Mouse (Mus musculus): ENCODE results near the gene 1700020A23Rik. TPM values are rescaled to one million over a fixed set of nuclear protein-coding genes. Genes with fewer than 3 reads are reported as not detected.

Gene 1700020A23Rik
- total RNA-seq, 1 experiment: not detected

DNA sequence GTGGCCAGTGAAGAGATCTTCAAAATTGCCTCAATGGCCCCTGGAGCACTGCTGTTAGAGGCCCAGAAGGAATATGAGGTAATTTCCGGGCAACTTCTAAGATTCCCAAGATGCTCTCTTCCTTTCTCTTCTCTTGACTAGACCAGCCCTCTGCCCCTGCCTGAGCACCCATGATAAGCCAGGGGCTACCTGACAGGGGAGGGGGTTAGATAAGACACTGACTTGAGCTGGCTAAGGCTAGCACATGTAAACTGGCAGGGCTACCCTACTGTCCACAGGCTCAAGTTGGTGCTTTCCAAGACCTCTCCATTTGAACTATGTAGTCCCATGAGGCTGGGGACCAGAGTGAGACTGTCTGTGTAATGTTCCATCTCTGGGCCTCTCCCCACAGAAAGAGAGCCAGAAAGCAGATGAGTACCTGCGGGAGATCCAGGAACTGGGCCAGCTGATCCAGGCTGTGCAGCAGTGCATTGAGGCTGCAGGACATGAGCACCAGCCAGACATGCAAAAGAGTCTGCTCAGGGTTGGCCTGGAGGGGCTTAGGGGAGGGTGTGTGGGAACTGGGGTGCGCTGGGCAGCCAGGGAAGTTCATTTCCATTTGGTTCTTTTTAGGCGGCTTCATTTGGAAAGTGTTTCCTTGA, 34.9 kb downstream of the 1700020A23Rik start:
- no peaks in the 10 kb centered on the region for H3K4me1 ChIP-seq (ENCODE audit: control insufficient read depth in 2 of 2, insufficient read depth in 2 of 2, low read length in 2 of 2, poor library complexity in 1 of 2)
- in situ Hi-C loops (cut with MboI; ENCODE audit: low sequenced_read_pairs in 2 of 2, unreplicated experiment in 2 of 2): no loop called here
- no peak overlapping the region for H3K27ac ChIP-seq (ENCODE audit: insufficient read depth, low read depth, low read length, poor library complexity, severe bottlenecking)
- no peaks in the 10 kb centered on the region for H3K9me3 ChIP-seq (ENCODE audit: control insufficient read depth, insufficient read depth, low read depth, low read length)
- TF ChIP-seq ZC3H11A (IDR thresholded peaks at IDR 0.05; ENCODE audit: borderline replicate concordance, low read depth, low read length): no peak
- no peak for TF ChIP-seq ZNF384 (IDR thresholded peaks at IDR 0.05; ENCODE audit: low read depth, low read length)
- no peak for TF ChIP-seq CHD2 (IDR thresholded peaks at IDR 0.05; ENCODE audit: low read depth, low read length)
- no peak for TF ChIP-seq MAFK (IDR thresholded peaks at IDR 0.05; ENCODE audit: insufficient read depth, low read depth, low read length)
- no peak for TF ChIP-seq HCFC1 (IDR thresholded peaks at IDR 0.05; ENCODE audit: borderline replicate concordance, insufficient read depth, low read length)
- no peak overlapping the region for H3K9ac ChIP-seq (ENCODE audit: insufficient read depth, low read depth, low read length, poor library complexity, severe bottlenecking)
- no peak for DNase-seq (ENCODE audit: low read depth, low spot score)
- peaks cover 61% of the 10 kb centered on the region for H3K36me3 ChIP-seq (ENCODE audit: control insufficient read depth, insufficient read depth, low read length, poor library complexity, severe bottlenecking)
- no peak overlapping the region for H3K4me3 ChIP-seq (ENCODE audit: insufficient read depth in 1 of 2, low read depth in 1 of 2, low read length in 2 of 2, poor library complexity in 1 of 2, severe bottlenecking in 1 of 2)

DNA sequence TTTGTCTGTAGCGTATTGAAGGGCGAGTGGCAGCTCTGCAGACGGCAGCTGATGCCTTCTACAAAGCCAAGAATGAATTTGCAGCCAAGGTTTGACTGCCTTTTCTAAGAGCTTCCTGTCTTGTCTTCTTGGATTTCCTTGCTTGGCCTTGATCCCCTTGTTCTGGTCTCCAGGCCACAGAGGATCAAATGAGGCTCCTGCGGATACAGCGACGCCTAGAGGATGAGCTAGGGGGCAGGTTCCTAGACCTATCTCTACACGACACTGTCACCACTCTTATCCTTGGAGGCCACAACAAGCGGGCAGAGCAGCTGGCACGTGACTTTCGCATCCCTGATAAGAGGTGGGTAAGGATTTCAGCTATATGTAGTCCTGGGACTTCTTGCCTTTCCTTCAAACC, 37.1 kb downstream of the 1700020A23Rik start:
- Histone ChIP-seq H3K36me3 (ENCODE audit: control insufficient read depth, insufficient read depth, low read length, poor library complexity, severe bottlenecking) (peaks cover 64% of the 10 kb centered on the region), H3K27ac (ENCODE audit: insufficient read depth, low read depth, low read length, poor library complexity, severe bottlenecking) (no peak overlapping the region), H3K9me3 (ENCODE audit: control insufficient read depth, insufficient read depth, low read depth, low read length) (no peaks in the 10 kb centered on the region), H3K4me3 (ENCODE audit: insufficient read depth in 1 of 2, low read depth in 1 of 2, low read length in 2 of 2, poor library complexity in 1 of 2, severe bottlenecking in 1 of 2) (no peak overlapping the region), H3K4me1 (ENCODE audit: control insufficient read depth in 2 of 2, insufficient read depth in 2 of 2, low read length in 2 of 2, poor library complexity in 1 of 2) (no peaks in the 10 kb centered on the region), H3K9ac (ENCODE audit: insufficient read depth, low read depth, low read length, poor library complexity, severe bottlenecking) (no peak overlapping the region)
- in situ Hi-C loops (cut with MboI; ENCODE audit: low sequenced_read_pairs in 2 of 2, unreplicated experiment in 2 of 2): no loop called here
- TF ChIP-seq MAFK (IDR thresholded peaks at IDR 0.05; ENCODE audit: insufficient read depth, low read depth, low read length): no peak
- TF ChIP-seq CHD2 (IDR thresholded peaks at IDR 0.05; ENCODE audit: low read depth, low read length): no peak
- no peak for TF ChIP-seq ZC3H11A (IDR thresholded peaks at IDR 0.05; ENCODE audit: borderline replicate concordance, low read depth, low read length)
- TF ChIP-seq ZNF384 (IDR thresholded peaks at IDR 0.05; ENCODE audit: low read depth, low read length): no peak
- no peak for DNase-seq (ENCODE audit: low read depth, low spot score)

- no peak for DNase-seq (ENCODE audit: low read depth, low spot score)
- no peaks in the 10 kb centered on the region for H3K4me1 ChIP-seq (ENCODE audit: control insufficient read depth in 2 of 2, insufficient read depth in 2 of 2, low read length in 2 of 2, poor library complexity in 1 of 2)
- no peak overlapping the region for H3K27ac ChIP-seq (ENCODE audit: insufficient read depth, low read depth, low read length, poor library complexity, severe bottlenecking)
- H3K9me3 ChIP-seq (ENCODE audit: control insufficient read depth, insufficient read depth, low read depth, low read length): no peaks in the 10 kb centered on the region
- no peak overlapping the region for H3K9ac ChIP-seq (ENCODE audit: insufficient read depth, low read depth, low read length, poor library complexity, severe bottlenecking)
- H3K4me3 ChIP-seq (ENCODE audit: insufficient read depth in 1 of 2, low read depth in 1 of 2, low read length in 2 of 2, poor library complexity in 1 of 2, severe bottlenecking in 1 of 2): no peak overlapping the region
- TF ChIP-seq CHD2 (IDR thresholded peaks at IDR 0.05; ENCODE audit: low read depth, low read length) (no peak), ZNF384 (IDR thresholded peaks at IDR 0.05; ENCODE audit: low read depth, low read length) (no peak), HCFC1 (IDR thresholded peaks at IDR 0.05; ENCODE audit: borderline replicate concordance, insufficient read depth, low read length) (no peak), ZC3H11A (IDR thresholded peaks at IDR 0.05; ENCODE audit: borderline replicate concordance, low read depth, low read length) (no peak), MAFK (IDR thresholded peaks at IDR 0.05; ENCODE audit: insufficient read depth, low read depth, low read length) (no peak)
- in situ Hi-C loops (cut with MboI; ENCODE audit: low sequenced_read_pairs in 2 of 2, unreplicated experiment in 2 of 2): no loop called here
- H3K36me3 ChIP-seq (ENCODE audit: control insufficient read depth, insufficient read depth, low read length, poor library complexity, severe bottlenecking): peaks cover 10% of the 10 kb centered on the region
These were observed 43.4 kb downstream of the 1700020A23Rik start for GRCm38 (mm10) chr2:130448449-130448848.

DNA sequence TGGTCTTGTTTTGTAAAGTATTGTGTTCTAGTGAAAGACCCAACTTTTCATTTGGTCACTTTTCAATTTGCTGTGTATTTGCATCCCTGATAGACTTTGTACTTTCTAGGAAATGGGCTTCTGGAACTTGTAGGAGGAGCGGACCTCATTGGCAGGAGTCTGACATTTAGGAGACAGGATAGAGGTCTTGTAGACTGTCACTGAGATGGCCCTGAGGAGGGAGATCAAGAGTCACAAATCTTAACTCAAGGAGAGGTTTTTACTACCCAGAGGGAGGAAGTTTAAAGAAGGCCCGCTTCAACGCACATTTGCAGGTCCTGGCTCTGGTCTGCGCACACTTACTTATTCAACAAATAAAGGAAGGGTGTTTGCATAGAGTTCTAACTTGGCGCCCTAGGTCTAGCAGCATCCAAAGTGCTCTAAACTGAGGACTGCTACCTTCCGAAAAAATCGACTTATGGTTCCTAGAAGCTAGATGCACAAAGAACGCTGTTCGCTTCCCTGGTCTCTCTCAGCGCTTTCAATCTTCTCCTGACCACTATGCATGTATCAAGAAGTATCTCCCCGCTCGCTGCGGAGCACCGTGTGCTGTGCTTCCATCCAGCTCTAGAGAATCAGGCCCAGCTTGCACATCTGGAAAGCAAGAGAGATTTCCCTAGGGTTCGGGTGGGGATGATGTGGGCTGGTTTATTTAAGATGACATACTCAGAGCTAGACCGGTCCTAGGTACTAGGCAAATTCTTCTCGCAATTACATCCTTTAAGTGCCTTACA, 44.1 kb downstream of the 1700020A23Rik start:
- no peak overlapping the region for H3K9ac ChIP-seq (ENCODE audit: insufficient read depth, low read depth, low read length, poor library complexity, severe bottlenecking)
- H3K4me3 ChIP-seq (ENCODE audit: insufficient read depth in 1 of 2, low read depth in 1 of 2, low read length in 2 of 2, poor library complexity in 1 of 2, severe bottlenecking in 1 of 2): peak overlapping the region; percentile 85 to 96
- DNase-seq (ENCODE audit: low read depth, low spot score): no peak
- no peak for TF ChIP-seq ZNF384 (IDR thresholded peaks at IDR 0.05; ENCODE audit: low read depth, low read length)
- TF ChIP-seq HCFC1 (IDR thresholded peaks at IDR 0.05; ENCODE audit: borderline replicate concordance, insufficient read depth, low read length): no peak
- TF ChIP-seq ZC3H11A (IDR thresholded peaks at IDR 0.05; ENCODE audit: borderline replicate concordance, low read depth, low read length): no peak
- TF ChIP-seq CHD2 (IDR thresholded peaks at IDR 0.05; ENCODE audit: low read depth, low read length): no peak
- no peak for TF ChIP-seq MAFK (IDR thresholded peaks at IDR 0.05; ENCODE audit: insufficient read depth, low read depth, low read length)
- no peak overlapping the region for H3K27ac ChIP-seq (ENCODE audit: insufficient read depth, low read depth, low read length, poor library complexity, severe bottlenecking)
- H3K4me1 ChIP-seq (ENCODE audit: control insufficient read depth in 2 of 2, insufficient read depth in 2 of 2, low read length in 2 of 2, poor library complexity in 1 of 2): no peaks in the 10 kb centered on the region
- H3K36me3 ChIP-seq (ENCODE audit: control insufficient read depth, insufficient read depth, low read length, poor library complexity, severe bottlenecking): peaks cover 5% of the 10 kb centered on the region
- no peaks in the 10 kb centered on the region for H3K9me3 ChIP-seq (ENCODE audit: control insufficient read depth, insufficient read depth, low read depth, low read length)
- in situ Hi-C loops (cut with MboI; ENCODE audit: low sequenced_read_pairs in 2 of 2, unreplicated experiment in 2 of 2): no loop called here

All from ES-E14 (cell line).